Mouse (Mus musculus) stomach, embryonic 14.5 days (tissue): Measurements from ENCODE around the gene Asb11. TPM values are rescaled to one million over a fixed set of nuclear protein-coding genes. Genes with fewer than 3 reads are reported as not detected.

Experiments used
- ATAC-seq: fragments of 200-750 bp; cut with Nextera tagmentation; 2 replicates; pipeline ENCODE4 v1.8.0; 2017; ENCODE audit warnings: low read depth, moderate TSS enrichment; ENCODE audit not compliant: insufficient number of reproducible peaks, insufficient read depth, low FRiP score
- H3K27ac ChIP-seq: fragments of 300-500 bp; sonication (generic); 2 replicates; pipeline ENCODE4 v1.5.1; 2014; ENCODE audit warnings: mild to moderate bottlenecking, low read length, moderate library complexity, mixed read lengths
- H3K27me3 ChIP-seq: fragments of 300-500 bp; sonication (generic); 2 replicates; pipeline ENCODE4 v1.6.1; 2014; ENCODE audit warnings: low read length, control low read depth, mixed read lengths; ENCODE audit not compliant: control insufficient read depth, insufficient read depth
- H3K36me3 ChIP-seq: fragments of 300-500 bp; sonication (generic); 2 replicates; pipeline ENCODE4 v1.6.1; 2014; ENCODE audit warnings: mild to moderate bottlenecking, control low read depth, low read length, moderate library complexity, mixed read lengths; ENCODE audit not compliant: control insufficient read depth, insufficient read depth
- H3K4me1 ChIP-seq: fragments of 300-500 bp; sonication (generic); 2 replicates; pipeline ENCODE4 v1.6.1; 2014; ENCODE audit warnings: low read length, control low read depth, mixed read lengths; ENCODE audit not compliant: control insufficient read depth, insufficient read depth
- H3K4me2 ChIP-seq: fragments of 300-500 bp; sonication (generic); replicated peaks from 2 replicates; pipeline ENCODE4 v1.6.1; 2014; ENCODE audit warnings: low read depth, low read length, control low read depth
- H3K4me3 ChIP-seq: fragments of 300-500 bp; sonication (generic); 2 replicates; pipeline ENCODE4 v1.5.1; 2014; ENCODE audit warnings: low read depth, low read length, control low read depth
- H3K9ac ChIP-seq: fragments of 300-500 bp; sonication (generic); replicated peaks from 2 replicates; pipeline ENCODE4 v1.6.1; 2014; ENCODE audit warnings: low read depth, mild to moderate bottlenecking, control low read depth, low read length, moderate library complexity, mixed read lengths
- H3K9me3 ChIP-seq: fragments of 300-500 bp; sonication (generic); 2 replicates; pipeline ENCODE4 v1.6.1; 2016; ENCODE audit warnings: low read depth, low read length, control low read depth; ENCODE audit not compliant: control insufficient read depth
- WGBS: fragments of 180-500 bp; shearing (Covaris S2); extraction: QIAGEN DNeasy Blood & Tissue Kit; methylation state at CpG from one replicate; pipeline ENCODE4 v1.1.7; 2014; 5-methylcytosine and 5-hydroxymethylcytosine counted together
- polyA plus RNA-seq: library from polyadenylated mRNA; unstranded; fragments of >200 nt; fragmentation: Nextera tagmentation; extraction: Ambion mirVana; gene quantifications from 2 replicates; pipeline ENCODE4 v1.2.1, GENCODE M21; 2014

The Asb11 gene
- polyA plus RNA-seq, 1 experiment from 2014 or later: not detected

GRCm38 (mm10) chrX:164431541-164431940 is 5.3 kb upstream of the Asb11 start:
- H3K27ac ChIP-seq: no peak overlapping the region
- H3K36me3 ChIP-seq: no peaks in the 10 kb centered on the region
- H3K9ac ChIP-seq: no peak overlapping the region
- no peak overlapping the region for H3K4me2 ChIP-seq
- ATAC-seq: no peak
- no peaks in the 10 kb centered on the region for H3K9me3 ChIP-seq
- H3K4me1 ChIP-seq: no peaks in the 10 kb centered on the region
- no peak overlapping the region for H3K4me3 ChIP-seq
- 85% methylated on average over 6 of the region's 6 CpGs for WGBS
- no peaks in the 10 kb centered on the region for H3K27me3 ChIP-seq

DNA sequence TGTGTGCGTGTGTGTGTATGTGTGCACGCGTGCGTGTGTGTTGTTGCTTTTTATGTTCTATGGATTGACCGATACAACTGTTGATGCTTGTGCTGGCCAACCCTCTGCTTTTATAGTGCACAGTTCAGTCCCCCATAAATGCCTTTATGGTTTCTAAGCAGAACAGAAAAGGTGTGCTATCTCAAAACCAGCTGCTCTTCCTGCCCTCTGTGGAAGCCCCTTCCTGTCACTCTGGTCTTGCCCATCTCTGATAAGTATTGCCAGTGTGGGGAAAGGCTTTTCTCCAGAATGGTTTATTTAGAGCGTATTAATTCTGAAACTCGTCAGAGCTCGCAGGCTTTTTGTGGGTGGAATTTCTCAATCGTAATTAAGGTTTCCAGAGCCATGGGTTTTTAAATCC is 4.1 kb upstream of the Asb11 start:
- no peak for ATAC-seq

DNA sequence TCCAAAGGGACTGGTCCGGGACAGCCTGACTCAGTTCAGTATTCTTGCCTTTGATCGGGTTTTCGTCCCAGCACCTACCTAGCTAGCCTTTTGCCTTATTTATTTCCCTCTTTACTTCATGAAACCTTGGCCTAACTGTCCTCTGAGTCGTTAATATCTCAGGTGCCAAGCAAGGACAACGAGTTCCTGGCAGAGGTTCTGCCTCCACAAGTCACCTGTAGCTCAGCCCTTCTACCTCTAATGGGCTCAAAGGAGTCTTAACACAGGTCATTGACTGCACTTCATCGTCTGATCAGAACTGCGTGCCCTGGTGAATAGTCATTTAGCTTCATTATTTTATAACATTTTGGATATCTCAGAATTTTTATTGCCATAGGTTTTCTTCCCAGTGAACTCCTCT is 2.7 kb downstream of the Asb11 start:
- Histone ChIP-seq H3K4me2 (no peak overlapping the region), H3K36me3 (no peaks in the 10 kb centered on the region), H3K4me3 (no peak overlapping the region), H3K27me3 (no peaks in the 10 kb centered on the region), H3K9ac (no peak overlapping the region), H3K4me1 (no peaks in the 10 kb centered on the region), H3K27ac (no peak overlapping the region), H3K9me3 (no peaks in the 10 kb centered on the region)
- WGBS: 77% methylated on average over 7 of the region's 7 CpGs
- no peak for ATAC-seq

More for the DNA sequence above, 4.1 kb upstream of the Asb11 start:
- Histone ChIP-seq H3K9me3 (no peaks in the 10 kb centered on the region), H3K4me2 (no peak overlapping the region), H3K4me3 (no peak overlapping the region), H3K36me3 (no peaks in the 10 kb centered on the region), H3K27ac (no peak overlapping the region), H3K27me3 (no peaks in the 10 kb centered on the region), H3K4me1 (no peaks in the 10 kb centered on the region), H3K9ac (no peak overlapping the region)
- 95% methylated on average over 9 of the region's 9 CpGs for WGBS

DNA sequence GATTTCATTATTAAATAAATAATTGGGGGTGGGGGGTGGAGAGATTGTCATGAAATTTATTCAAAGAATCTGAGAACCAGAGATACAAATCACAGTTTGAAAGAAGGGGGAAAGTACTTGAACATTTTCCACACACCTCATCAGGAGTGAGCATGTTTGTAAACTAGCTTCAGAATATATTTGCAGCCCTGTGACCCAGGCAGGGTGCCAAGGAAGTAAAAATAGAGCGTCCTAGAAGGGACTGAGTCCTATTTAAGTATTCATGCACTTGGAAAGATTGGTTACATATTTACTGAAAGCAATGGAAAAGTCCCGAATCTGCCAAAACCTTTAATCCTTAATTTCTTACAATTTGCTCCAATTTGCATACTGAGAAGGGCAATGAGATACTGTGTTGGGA is 3.3 kb downstream of the Asb11 start:
- ATAC-seq: no peak
- Histone ChIP-seq H3K27me3 (no peaks in the 10 kb centered on the region), H3K4me3 (no peak overlapping the region), H3K9me3 (no peaks in the 10 kb centered on the region), H3K36me3 (no peaks in the 10 kb centered on the region), H3K4me2 (no peak overlapping the region), H3K9ac (no peak overlapping the region), H3K4me1 (no peaks in the 10 kb centered on the region), H3K27ac (no peak overlapping the region)
- WGBS: 61% methylated on average over 2 of the region's 2 CpGs

- no peak for ATAC-seq
- Histone ChIP-seq H3K27me3 (no peaks in the 10 kb centered on the region), H3K27ac (no peak overlapping the region), H3K4me1 (no peaks in the 10 kb centered on the region), H3K9me3 (no peaks in the 10 kb centered on the region), H3K9ac (no peak overlapping the region), H3K36me3 (no peaks in the 10 kb centered on the region), H3K4me3 (no peak overlapping the region), H3K4me2 (no peak overlapping the region)
- WGBS: 78% methylated on average over 3 of the region's 3 CpGs
Observed at GRCm38 (mm10) chrX:164440703-164441102, 3.9 kb downstream of the Asb11 start.

DNA sequence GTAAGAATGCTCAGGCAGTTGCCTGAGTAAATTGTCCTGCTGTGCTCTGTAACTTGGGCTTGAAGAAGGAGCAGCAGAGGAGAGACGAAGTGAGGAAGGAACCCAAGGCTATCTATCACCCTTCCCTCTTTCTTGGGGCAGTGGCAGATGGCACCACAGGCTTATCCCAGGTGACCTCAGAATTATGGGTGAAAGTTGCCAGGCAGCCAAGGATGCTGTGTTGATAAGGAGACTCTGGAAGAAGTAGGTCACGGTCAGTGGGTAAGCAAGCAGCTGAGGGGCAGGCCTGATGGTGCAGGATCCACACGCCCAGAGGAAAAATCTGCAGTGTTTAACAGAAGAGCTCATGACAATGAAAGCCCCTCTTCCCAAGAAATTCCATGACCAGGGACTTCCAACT is 4.5 kb downstream of the Asb11 start:
- Histone ChIP-seq H3K27me3 (no peaks in the 10 kb centered on the region), H3K9me3 (no peaks in the 10 kb centered on the region), H3K9ac (no peak overlapping the region), H3K4me2 (no peak overlapping the region), H3K4me1 (no peaks in the 10 kb centered on the region), H3K27ac (no peak overlapping the region), H3K36me3 (no peaks in the 10 kb centered on the region), H3K4me3 (no peak overlapping the region)
- 67% methylated on average over 3 of the region's 3 CpGs for WGBS
- no peak for ATAC-seq

- Histone ChIP-seq H3K36me3 (no peaks in the 10 kb centered on the region), H3K27ac (no peak overlapping the region), H3K4me3 (no peak overlapping the region), H3K4me2 (no peak overlapping the region), H3K27me3 (no peaks in the 10 kb centered on the region), H3K4me1 (no peaks in the 10 kb centered on the region), H3K9me3 (no peaks in the 10 kb centered on the region), H3K9ac (no peak overlapping the region)
- 76% methylated on average over 12 of the region's 12 CpGs for WGBS
- ATAC-seq: no peak
Observed at GRCm38 (mm10) chrX:164445601-164446000, 8.8 kb downstream of the Asb11 start.

GRCm38 (mm10) chrX:164446106-164446551 is 9.3 kb downstream of the Asb11 start:
- Histone ChIP-seq H3K4me2 (no peak overlapping the region), H3K4me1 (no peaks in the 10 kb centered on the region), H3K36me3 (no peaks in the 10 kb centered on the region), H3K4me3 (no peak overlapping the region), H3K27me3 (no peaks in the 10 kb centered on the region), H3K9me3 (no peaks in the 10 kb centered on the region), H3K9ac (no peak overlapping the region), H3K27ac (no peak overlapping the region)
- no peak for ATAC-seq
- 70% methylated on average over 10 of the region's 10 CpGs for WGBS

- no peaks in the 10 kb centered on the region for H3K9me3 ChIP-seq
- H3K27ac ChIP-seq: no peak overlapping the region
- H3K9ac ChIP-seq: no peak overlapping the region
- ATAC-seq: no peak
- no peak overlapping the region for H3K4me3 ChIP-seq
- H3K4me1 ChIP-seq: no peaks in the 10 kb centered on the region
- no peaks in the 10 kb centered on the region for H3K27me3 ChIP-seq
- H3K4me2 ChIP-seq: no peak overlapping the region
- WGBS: 81% methylated on average over 9 of the region's 9 CpGs
- H3K36me3 ChIP-seq: no peaks in the 10 kb centered on the region
Observed at GRCm38 (mm10) chrX:164446835-164447681, 10.3 kb downstream of the Asb11 start.
